Mouse (Mus musculus): ENCODE measurements around the gene Myo6. TPM values are rescaled to one million over a fixed set of nuclear protein-coding genes. Genes with fewer than 3 reads are reported as not detected.

Gene Myo6
- 10 to 100 TPM; 17.7 to 18.7 TPM for total RNA-seq (2021)

DNA sequence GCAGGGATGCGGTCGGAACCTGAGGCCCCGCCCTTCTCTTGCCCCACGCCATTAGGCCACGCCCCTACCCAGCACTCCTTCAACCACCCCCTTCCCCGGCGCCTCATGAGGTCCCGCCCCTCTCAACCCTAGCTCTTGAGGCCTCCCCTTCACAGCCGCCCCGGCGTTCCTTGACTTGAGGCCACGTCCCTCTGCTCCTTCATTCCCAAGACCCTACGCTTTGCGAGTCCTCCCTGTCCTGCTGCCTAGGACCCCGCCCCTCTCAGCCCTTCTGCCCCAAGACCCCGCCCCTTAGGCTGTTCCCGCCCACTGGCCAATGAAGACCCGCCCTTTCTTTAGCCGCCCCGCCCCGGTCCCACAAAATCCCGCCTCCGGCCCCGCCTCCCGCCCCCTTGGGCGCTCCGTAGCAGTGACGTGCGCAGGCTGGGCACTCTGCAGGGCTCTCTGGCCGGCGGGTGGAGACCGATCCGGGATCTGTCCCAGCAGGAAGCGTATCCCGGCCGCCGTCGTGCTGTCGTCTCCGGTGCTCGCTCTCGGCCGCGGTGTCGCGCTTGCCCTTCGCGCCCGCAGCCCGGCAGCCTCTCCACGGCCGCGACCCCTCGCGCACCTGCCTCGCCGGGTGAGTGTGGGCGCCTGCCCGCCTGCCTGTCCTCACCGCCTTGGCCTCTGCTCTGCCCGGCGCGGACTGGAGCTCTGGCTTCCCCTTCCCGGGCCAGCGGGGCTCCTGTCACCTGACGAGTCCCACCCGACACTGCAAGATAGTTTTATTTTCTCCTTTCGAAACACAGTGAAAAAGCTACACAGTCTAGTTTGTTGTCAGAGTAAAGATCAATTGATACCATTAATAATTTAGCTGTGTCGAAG lies at the start of gene Myo6:
Myo6 (plus strand) TSS at position 421 of the 864 bp plus-strand sequence.
- intact Hi-C loops (cut with DNase I), result loop anchor here (5.0 kb wide), 2 partner anchors 37 to 92 kb away; no protein-coding TSS in a partner anchor
- DNase-seq, result peak; percentile 96

DNA sequence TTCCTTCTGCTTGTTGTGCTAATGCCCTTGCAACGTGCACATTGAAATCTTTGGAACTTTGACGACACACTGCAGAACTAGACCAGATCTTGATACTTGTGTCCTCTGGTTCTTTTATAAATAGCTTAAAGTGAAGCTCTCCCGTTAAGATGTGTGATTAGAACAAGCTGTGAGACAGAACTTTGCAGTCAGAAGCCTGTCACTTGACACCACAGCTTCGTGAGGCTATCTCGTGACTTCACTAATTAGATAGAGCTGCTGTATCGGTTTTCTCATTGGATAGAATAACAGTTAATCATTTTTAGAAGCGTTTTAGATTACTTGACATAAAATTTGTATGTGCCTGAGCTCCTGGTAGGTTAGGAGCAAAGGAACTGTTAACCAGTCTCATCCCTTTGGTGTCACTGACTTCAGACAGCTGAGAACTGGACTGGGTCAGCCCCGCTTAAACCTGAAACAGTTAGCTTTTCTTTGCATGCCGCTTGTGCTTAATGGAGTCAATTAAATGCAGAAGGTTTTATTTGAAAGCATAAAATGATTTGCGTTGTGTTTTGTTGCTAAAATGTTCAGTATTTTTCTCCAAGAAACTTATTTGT lies 18.7 kb upstream of the Myo6 start:
- intact Hi-C loops (cut with DNase I), result no loop called here
- no peak for DNase-seq

GRCm38 (mm10) chr9:80149594-80149993 lies 15.2 kb upstream of the Myo6 start:
- intact Hi-C loops (cut with DNase I), result no loop called here
- DNase-seq, result no peak

GRCm38 (mm10) chr9:80155277-80155676 lies 9.6 kb upstream of the Myo6 start:
- DNase-seq, result peak; percentile 57 to 63
- intact Hi-C loops (cut with DNase I), result no loop called here

DNA sequence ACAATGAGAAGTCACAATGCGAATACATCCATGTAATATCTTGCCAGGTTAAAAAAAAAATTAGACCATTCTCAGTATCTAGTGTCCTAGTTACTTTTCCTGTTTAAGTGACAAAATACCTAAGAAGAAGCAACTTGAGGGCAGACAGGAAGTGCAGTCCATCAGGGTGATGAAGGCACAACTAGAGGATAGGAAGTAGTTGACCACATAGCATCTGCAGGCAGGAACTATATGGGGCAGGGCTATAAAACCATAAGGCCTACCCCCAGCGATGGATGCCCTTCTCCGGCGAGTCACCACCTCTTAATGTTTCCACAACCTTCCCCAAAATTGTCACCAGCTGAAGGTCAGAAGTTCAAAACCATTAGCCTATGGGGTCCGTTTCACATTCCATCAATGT lies 8.1 kb upstream of the Myo6 start:
- intact Hi-C loops (cut with DNase I), result no loop called here
- DNase-seq, result no peak

GRCm38 (mm10) chr9:80157840-80158465 lies 6.9 kb upstream of the Myo6 start:
- intact Hi-C loops (cut with DNase I), result no loop called here
- no peak for DNase-seq

DNA sequence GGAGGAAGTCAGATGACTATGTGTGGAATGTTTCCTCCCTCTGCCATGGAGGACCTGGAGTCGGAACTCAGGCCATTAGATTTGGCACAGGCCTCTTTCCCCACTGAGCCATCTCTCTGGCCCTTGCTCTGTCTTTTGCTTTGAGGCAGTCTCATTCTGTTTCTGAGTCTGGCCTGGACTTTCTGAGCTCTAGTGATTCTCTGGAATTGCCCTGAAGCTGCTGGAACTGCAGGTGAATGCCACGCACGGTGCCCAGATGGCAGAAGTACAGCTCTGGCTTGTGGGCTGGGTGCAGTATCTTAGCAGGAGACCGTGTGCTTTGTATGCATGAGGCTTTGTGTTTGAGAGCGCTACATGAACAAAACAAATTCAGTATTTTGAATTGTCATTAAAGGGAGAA lies 5.9 kb upstream of the Myo6 start:
- DNase-seq, result no peak
- intact Hi-C loops (cut with DNase I), result no loop called here

DNA sequence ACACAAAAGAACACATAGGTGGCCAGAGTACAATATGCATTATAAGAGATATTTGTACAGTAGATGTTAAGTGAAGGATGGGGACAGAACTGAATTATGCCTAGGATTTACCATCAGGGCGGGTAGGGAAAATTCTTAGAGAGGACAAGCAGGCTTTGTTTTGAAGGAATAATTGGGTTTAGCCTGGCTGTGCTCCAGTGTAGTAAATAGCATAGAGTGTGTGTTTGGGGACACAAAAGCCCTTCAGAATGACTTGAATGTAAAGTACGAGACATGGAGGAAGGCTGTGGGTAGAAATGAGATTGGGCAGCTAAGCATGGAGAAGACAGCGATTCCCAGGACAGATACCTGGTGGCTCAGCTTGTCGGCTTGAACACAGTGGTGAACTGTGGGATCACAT lies 3.4 kb upstream of the Myo6 start:
- no peak for DNase-seq
- intact Hi-C loops (cut with DNase I), result no loop called here

DNA sequence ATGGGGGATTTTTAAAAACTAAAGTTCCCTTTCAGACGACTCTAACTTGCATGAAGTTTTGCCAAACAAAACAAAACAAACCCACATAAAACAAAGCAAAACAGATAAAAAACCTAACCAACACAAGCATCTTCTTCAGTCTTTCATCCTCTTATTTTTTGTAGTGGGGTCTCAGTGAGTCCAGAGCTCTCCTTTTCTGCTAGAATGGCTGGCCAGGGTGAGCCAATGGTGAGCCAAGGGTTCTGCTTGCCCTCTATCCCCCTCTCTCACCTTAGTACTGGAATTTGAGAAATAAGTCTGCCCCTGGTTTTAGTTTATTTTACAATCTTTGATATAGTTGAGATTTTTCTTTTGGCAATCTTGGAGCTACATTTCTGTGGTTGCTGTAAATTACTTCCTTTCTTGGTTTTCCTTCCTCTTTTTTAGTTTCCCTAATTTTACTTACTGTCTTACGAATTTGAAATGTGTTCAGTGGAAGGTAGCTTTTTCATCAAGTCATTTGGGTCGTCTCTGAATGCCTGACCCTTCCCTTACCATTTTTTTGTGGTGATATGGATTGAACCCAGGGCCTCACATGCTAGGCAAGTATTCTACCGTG lies 1.6 kb upstream of the Myo6 start:
- DNase-seq, result no peak
- intact Hi-C loops (cut with DNase I), result no loop called here

DNA sequence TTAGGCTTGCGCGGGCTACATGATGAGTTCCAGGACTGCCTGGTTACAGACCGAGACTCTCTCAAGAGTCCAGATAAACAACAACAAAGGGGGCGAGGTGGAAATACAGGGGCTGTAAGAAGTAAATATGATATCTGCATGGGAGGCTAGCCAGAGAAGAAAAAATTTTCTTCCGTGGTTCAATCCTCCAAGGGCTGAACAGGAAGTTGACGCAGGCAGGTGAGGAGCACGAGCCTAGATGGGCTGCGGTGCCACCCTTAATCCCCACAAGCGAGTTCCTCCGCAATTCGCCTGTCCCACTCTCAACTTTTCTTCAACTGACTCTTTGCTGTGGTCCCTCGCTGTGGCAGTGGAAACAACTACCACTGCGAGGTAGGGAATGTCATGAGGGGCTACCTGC lies 640 bp upstream of the Myo6 start:
- intact Hi-C loops (cut with DNase I), result no loop called here

DNA sequence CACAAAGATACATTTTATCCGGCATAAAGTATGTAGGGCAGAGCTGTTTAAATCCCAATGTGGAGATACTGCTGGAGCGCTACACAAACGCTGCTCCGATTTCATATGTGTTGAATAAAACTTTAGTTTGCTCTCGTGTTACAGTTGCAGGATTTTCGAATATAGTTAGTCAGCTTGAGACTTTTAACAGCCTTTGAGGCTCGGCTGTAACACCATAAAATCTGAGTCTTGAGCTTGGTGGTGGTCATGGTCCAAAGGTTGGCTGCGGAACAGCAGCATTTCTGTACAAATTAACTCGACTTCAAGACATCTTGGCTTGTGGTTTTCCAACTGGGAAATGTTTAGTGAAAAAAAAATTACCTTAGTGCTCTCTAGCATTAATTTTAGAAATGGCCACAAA lies 859 bp downstream of the Myo6 start:
- intact Hi-C loops (cut with DNase I), result loop anchor here (5.0 kb wide), 2 partner anchors 37 to 92 kb away; no protein-coding TSS in a partner anchor
- DNase-seq, result peak in 1 of 2 experiments; percentile 28

More for the DNA sequence above, 640 bp upstream of the Myo6 start:
- peak in 1 of 2 experiments; percentile 21 for DNase-seq

DNA sequence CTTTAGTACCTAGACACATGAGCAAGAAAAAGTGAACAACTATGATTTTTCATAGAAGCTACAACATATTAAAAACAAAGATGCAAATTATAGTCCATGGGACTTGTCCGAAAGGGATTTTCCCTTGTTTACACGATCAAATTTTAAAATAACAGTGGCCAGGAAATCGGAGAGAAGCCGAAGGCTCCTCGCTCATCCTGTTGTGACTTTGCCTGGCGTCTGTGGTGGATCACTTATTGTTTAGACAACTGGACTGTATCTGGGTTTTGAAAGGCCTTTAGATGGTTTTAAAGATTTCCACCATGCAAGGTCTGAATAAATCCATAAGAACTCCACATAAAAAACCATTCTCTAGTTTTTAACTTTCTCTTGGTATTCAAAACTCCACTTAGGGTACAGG lies 1.6 kb downstream of the Myo6 start:
- peak in 1 of 2 experiments; percentile 28 for DNase-seq
- intact Hi-C loops (cut with DNase I), result loop anchor here (5.0 kb wide), 2 partner anchors 36 to 91 kb away; no protein-coding TSS in a partner anchor

DNA sequence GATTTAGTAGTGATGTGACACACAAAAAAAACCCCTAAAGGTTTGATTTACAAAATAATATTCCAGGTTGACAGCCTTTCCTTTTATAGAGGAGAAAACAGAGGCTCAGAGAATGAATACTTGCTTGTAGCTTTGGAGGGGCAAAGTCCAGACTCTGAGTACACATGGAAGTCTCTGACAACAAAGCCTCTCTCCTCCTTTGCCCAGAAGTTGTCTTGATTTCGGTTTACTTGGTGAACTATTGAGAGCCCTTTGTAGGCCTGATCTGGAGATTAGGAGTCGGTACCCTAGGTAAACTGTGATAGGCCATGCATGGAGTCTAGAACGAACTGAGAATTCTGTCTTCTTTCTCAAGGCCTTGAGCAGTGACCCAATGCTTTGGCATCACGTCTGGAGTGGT lies 2.3 kb downstream of the Myo6 start:
- intact Hi-C loops (cut with DNase I), result loop anchor here (5.0 kb wide), 2 partner anchors 35 to 90 kb away; no protein-coding TSS in a partner anchor
- no peak for DNase-seq

- intact Hi-C loops (cut with DNase I), result loop anchor here (5.0 kb wide), 2 partner anchors 33 to 88 kb away; no protein-coding TSS in a partner anchor
Observed at GRCm38 (mm10) chr9:80169551-80169950, 4.7 kb downstream of the Myo6 start.

DNA sequence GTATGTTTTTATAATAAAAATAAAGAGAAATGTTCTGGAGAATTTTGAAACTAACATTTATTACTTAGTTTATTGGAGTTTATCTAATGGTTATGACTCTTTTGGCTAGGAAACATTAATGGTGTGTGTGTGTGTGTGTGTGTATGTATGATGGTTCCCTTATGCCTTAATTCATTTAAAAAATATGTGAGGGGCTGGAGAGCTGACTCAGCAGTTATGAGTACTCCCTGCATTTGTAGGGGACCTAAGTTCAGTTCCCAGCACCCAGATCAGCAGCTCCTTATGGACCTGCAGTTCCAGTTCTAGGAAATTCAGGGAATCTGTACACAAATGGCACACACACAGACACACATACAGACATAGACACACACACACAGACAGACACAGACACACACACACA lies 6.4 kb downstream of the Myo6 start:
- no peak for DNase-seq
- intact Hi-C loops (cut with DNase I), result no loop called here

More at GRCm38 (mm10) chr9:80169551-80169950, 4.7 kb downstream of the Myo6 start:
- no peak for DNase-seq

- intact Hi-C loops (cut with DNase I), result no loop called here
- no peak for DNase-seq
Observed at GRCm38 (mm10) chr9:80172396-80173222, 7.8 kb downstream of the Myo6 start.

GRCm38 (mm10) chr9:80173629-80174028 lies 8.8 kb downstream of the Myo6 start:
- peak; percentile 60 to 63 for DNase-seq

GRCm38 (mm10) chr9:80176696-80177478 lies 12.1 kb downstream of the Myo6 start:
- intact Hi-C loops (cut with DNase I), result no loop called here
- peak; percentile 41 for DNase-seq

More at GRCm38 (mm10) chr9:80173629-80174028, 8.8 kb downstream of the Myo6 start:
- intact Hi-C loops (cut with DNase I), result no loop called here

DNA sequence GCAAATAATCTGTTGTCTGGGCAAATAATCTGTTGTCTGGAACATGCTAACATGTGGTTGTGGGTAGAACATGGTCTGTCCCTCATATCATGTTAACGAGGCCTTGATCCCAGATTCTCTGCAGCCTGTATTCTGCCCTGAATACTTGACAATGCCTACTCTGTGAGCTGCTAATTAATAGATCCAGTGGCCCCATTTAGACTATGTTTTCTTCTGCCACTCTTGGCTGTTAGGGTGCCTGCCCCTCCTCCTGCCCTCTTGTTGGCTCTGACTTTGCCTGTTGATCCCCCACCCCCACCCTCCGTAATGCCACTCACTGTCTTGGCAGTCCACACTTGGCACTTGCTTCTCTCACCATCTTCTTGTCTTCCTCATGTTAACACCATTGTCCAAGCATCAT lies 13.8 kb downstream of the Myo6 start:
- no peak for DNase-seq
- intact Hi-C loops (cut with DNase I), result no loop called here

All from heart, postnatal 10 days (tissue).